Mouse (Mus musculus): ENCODE measurements around the gene Ccp110. TPM values are rescaled to one million over a fixed set of nuclear protein-coding genes. Genes with fewer than 3 reads are reported as not detected.

The Ccp110 gene
- total RNA-seq, 2 experiments from 2014 or later = 13.5 to 15.3 TPM

DNA sequence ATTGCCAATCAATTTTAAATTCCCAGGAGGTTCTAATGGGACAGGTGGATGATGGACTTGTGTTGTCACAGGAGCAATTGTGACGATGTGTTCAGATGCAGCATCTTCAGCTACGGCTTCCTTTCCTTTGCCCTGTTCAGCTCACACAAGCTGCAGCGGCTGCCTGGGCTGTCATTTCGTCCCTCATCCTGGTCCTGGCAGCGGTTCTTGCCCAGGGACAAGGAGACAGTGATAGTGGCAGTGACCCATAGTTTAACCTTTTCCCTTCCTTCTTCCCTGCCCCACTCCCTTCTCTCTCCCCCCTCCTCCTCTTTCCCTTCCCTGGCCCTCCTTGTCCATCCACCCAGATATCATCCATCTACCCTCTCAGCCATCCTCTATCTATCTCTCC lies 54.5 kb downstream of the Ccp110 start:
- no peak for DNase-seq (ENCODE audit: low spot score in 2 of 2)

DNA sequence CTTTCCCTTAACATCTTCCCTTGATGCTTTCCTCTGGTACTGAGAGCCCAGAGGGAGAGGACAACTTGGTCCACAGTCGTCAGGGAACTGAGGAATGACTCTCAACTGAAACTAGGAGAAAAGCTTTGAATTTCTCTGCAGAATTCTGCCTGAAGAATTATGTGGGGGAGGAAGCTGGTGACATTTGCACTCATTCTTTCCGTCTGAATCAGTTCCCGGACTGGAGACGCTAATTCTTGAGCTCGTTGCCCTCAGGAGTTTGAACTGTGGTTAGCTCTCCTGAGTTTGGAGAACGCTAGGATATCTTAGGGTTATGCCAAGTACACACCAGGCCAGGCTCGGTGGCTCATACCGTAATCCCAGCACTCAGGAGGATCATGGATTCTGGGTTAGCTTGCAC lies 56.9 kb downstream of the Ccp110 start:
- DNase-seq (ENCODE audit: low spot score in 2 of 2) = no peak

DNA sequence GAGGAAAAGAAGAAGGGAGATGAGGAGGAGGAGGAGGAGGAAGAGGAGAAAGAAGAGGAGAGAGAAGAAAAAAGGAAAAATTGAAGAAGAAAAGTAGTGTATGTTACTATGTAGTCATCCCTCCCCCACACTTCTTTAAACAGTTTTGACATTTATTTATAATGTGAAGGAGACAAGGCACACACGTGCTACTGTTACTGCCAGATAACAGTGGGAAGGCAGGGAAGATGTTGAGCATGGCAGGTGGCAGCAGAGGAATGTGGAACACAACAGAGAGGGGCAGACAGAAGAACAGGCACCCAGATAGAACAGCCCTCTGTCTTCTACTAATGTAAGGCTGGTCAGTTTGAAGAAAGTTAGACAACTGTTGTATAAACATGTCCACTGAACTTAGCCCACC lies 57.3 kb downstream of the Ccp110 start:
- DNase-seq (ENCODE audit: low spot score in 2 of 2) = no peak

DNA sequence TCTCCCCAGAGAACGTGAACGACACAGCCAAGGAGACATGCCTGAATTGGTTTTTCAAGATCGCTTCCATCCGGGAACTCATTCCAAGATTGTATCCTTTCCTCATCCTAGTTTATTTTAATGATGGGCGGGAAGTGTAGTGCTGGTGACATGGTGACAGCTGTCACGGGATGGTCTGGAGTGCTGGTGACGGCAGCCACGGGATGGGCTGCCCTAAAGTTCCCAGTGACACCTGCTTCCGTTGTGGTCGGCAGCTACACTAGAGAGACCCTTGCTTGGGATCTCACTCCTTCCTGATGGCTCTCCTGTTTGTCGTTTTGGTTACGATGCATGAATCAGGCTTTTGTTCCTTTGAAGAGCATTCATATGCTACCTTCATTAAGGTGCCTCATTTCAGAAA lies 60.7 kb downstream of the Ccp110 start:
- DNase-seq (ENCODE audit: low spot score in 2 of 2) = no peak

DNA sequence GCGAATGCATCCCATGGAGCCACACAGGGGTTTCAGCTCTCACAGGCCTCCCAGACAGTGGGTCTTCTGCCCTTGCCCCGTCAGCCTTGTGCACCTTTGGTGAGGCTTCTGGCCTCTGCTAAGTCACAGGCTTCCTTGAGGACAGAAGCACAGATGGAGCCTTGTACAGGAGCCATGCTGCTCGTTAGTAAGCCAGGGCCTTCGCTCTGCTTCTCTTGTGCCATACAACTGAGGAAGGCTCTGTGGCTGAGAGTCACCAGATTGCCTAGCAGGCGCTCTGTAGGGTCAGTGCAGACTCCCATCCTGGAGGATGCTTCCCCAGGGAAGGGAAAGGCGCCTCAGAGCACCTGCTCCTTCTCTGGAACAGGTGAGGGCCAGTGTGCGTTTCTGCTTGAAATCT lies 63.6 kb downstream of the Ccp110 start:
- no peak for DNase-seq (ENCODE audit: low spot score in 2 of 2)

DNA sequence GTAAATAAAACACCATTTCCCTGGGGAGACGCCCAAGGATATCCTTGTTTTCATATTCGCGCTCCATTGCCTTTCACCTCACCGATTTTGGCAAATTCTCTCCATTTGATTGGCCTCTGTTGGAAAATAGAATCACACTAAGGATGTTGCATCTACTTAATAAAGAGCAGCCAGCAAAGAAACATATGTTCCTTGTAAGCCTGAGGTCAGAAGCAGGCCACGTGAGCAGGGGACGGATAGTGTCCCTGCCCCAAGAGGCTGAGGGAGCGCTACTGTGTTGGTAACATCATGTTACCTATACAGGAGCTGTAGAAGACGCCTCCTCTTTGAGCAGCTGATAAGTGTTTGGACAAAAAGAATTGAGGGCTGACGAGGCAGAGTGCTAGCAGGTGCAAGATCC lies 64.1 kb downstream of the Ccp110 start:
- no peak for DNase-seq (ENCODE audit: low spot score in 2 of 2)

DNA sequence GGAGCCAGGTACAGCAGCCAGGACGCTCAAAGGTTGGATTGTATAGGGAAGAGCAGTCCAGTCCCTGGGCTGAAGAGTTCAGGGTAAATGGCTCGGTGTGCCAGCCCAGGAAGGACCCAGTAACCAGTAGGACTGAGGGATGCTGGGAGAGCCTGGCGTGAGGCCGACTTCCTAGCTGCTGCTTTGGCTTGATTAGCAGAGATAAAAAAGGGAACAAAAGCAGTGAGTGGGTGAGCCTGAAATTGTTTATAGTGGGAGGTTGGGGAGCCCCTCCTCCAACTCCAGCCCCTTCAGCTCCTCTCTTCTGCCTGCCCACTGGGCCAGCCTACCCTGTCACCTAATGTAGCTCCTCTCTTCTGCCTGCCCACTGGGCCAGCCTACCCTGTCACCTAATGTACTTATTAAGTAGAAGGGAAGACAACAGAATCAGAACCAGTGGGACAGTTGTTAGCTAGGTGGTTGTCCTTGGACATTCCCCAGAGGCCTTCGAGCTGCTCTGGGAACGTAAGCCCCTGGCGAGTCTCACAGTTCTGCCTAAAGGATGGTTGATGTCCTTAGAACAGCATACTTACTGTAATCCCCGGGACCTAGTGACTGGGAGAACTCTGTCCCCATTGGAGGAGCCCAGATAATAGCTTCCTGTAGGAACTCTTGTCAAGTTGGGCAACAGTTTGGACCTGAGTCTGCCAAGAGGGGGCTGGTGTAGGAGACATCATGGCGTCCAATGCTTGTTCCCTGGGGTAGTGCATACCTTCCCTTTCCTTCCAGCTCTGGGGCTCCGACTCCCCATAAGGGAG lies 65.4 kb downstream of the Ccp110 start:
- DNase-seq (ENCODE audit: low spot score in 2 of 2) = no peak

DNA sequence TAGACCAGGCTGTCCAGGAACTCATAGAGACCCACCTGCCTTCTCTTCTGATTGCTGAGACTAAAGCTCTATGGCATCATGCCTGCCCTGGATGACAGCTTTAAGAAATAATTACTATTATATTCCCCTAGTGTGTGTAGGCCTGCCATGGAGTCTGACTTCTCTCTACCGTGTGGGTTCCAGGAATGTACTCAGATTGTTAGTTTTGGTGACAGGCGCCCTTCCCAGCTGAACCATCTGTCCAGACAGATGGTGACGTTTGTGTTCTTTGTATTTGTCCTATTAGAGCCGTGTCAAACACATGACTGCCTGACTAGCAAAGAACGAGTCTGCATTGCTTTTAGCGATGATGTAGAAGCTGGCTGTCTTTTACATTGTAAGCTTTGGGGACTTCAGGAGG lies 66.2 kb downstream of the Ccp110 start:
- DNase-seq (ENCODE audit: low spot score in 2 of 2) = no peak

DNA sequence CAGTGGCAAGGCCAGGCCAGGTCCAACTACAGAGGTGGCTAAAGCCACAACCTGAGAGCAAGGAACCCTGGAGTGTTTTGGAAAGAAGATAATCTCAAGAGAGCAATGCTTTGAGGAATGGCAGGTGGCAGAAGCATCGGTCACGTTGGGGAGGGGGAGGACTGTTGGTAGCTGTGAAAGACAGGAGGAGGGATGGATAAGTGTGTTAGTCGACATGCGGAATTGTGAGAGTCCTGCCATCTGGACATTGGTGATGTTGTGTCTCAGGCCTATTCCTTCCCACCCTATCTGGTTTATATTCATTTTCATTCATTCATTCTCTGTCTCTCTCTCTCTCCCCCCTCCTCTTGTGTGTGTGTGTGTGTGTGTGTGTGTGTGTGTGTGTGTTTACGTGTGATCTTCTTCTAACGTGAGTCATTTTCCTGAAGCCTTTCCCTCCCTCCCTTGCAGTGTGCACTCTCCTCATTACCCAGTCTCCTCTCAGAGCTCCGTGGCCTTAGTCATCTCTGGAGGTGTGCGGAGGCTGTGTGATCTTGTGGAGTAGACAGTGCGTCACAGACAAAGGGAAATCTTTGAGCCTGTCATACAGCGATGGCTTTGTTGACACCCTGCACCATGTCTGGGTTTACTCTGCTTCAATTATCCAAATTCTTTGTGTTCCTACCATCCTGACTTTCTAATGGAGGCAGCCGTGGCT lies 71.1 kb downstream of the Ccp110 start:
- no peak for DNase-seq (ENCODE audit: low spot score in 2 of 2)

DNA sequence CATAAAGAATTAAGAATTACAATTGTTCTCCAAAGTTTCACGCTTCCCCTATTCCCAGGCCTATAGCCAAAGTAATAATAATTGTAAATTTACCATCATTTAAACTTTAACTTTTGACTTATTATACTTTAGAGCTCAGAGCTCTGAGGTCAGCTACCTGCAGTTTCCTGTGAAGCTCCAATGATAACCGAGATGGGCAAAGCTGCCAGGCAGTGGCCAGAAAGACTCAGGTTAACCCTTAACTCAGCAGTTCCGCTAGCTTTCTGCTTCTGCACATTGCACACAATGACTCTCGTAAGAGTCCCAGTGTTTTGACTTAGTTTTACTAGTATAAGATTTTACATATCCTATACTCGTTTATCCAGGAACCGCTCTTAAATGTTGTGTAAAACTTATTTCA lies 73.7 kb downstream of the Ccp110 start:
- no peak for DNase-seq (ENCODE audit: low spot score in 2 of 2)

Other genes with a start within 250 kb of the Ccp110 start
- gene Itpripl2, start 220.6 kb upstream of the Ccp110 start, total RNA-seq (2021) = 10 to 100 TPM; 19.8 to 22.0 TPM
- 10 to 100 TPM; 48.8 to 49.8 TPM for gene Coq7, start 179.2 kb upstream of the Ccp110 start, total RNA-seq (2021)
- gene Tmc7, start 127.8 kb upstream of the Ccp110 start, total RNA-seq (2021) = 1 to 10 TPM; 1.7 to 2.5 TPM
- gene Tmc5, start 115.3 kb upstream of the Ccp110 start, total RNA-seq (2021) = under 1 TPM; 0.20 to 0.34 TPM
- 10 to 100 TPM; 72.9 to 80.0 TPM for gene Gde1, start 6.8 kb upstream of the Ccp110 start, total RNA-seq (2021)
- 10 to 100 TPM; 71.2 to 75.3 TPM for gene Vps35l, start 27.7 kb downstream of the Ccp110 start, total RNA-seq (2021)
- gene Iqck, start 143.2 kb downstream of the Ccp110 start, total RNA-seq (2021) = 10 to 100 TPM; 17.3 to 18.2 TPM
- 10 to 100 TPM; 66.2 to 72.6 TPM for gene Knop1, start 143.7 kb downstream of the Ccp110 start, total RNA-seq (2021)